Mouse (Mus musculus) B cell, adult 62 days (primary cell): ENCODE data around the gene Crcp. TPM values are rescaled to one million over a fixed set of nuclear protein-coding genes. Genes with fewer than 3 reads are reported as not detected.

Source experiments
- total RNA-seq: library from RNA; stranded (reverse); gene quantifications from 4 replicates; pipeline ENCODE4 v1.2.4, GENCODE M21; 2023

Crcp gene
- total RNA-seq: 23.7 to 27.2 TPM (median 26.9 TPM) in 4 replicates

DNA sequence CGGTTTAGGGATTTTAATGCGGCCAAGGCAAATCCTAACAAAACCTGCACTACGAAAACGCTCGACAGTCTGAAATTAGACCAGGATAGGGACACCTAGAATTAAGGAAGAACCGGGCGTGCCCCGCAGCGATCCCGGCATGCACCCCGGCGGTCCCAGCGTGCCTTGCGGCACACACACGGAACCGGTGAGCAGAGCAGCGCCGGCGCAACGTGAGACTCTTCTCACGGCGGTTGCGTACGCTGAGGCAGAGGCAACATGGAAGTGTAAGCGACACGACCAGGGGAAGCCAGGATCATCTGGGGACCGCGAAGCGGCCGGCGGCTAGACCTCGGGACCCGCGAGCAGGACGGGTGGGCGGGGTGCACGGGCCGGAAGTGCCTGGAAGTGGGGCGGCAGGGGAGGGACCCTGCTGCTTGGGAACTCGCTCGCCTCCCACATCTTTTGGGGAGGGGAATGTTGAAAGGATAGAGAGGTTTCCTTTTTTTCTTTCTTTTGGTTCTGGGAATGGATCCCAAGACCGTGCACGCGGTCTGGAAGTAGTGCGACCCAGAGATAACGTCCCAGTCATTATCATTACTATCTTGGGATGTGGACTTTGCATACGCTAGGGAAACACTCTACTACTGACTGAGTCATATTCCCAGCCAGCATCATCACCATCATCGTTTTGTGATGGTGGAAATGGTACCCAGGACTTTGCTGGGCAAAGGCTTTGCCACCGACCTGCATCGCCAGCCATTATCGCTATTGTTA is at the start of gene Crcp, which contains the start of gene Asl:
Gene Crcp (plus strand): TSS at position 149 of the 756 bp plus-strand sequence.
Gene Asl (minus strand): TSS at position 106 of the 756 bp plus-strand sequence.

DNA sequence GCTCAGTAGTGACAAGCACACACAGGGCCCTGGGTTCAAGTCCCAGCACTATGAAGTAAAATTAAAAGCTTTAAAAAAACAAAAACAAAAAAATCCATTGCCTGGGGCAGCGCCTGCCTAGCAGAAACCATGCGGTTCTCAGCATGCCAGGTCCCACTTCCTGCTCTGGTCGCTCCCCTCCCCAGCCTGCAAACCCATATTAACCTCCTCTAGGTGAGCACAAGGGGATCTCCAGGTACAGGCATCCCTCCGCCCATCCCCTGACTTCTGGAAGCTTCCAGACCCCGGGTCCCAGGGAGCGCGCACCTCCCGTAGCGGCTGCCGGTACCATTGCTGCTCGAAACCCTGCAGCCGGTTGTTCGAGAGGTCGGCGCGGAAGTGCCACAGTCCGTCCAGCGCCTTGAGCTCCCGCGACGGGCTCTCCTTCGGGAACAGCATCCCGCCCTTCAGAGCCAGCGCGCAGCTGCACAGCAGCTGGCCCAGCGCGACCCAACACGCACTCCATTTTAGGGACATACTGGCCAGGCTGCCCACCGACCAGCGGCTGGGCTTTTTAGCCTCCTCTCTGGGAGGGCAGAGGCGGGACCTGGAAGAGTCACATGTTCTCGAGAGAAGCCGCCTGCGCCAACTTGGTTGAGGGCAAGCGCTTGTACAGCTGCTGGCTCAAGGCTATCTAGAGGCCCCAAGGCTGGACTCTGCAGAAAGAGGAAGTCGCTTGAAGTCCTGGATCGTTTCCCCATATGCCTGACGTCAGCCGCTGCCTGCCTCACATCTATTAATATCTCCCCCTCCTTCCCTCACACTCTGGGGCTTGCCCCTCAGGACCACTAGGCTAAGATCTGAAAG is 26.6 kb upstream of the Crcp start, which contains the start of gene Gusb:
Gene Gusb (minus strand): TSS at position 749 of the 846 bp plus-strand sequence.

DNA sequence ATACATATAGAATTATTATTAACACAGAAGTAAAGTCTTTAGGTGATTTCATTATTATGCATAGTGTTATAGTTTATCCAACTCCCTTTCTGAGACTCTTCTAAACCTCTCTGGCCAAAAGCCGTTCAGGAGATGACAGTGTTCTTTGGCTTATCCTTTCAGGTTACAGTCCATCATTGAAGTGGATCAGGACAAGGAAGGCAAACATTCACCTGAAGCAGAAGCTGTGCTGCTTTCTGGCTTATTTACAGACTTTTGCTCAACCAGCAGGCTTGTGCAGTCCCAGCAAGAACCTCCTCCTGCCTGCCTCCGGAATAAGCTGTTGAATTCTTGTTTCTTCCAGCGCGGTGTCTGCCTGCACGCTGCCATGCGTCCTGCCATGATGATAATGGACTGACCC is 43.9 kb downstream of the Crcp start, which contains the start of gene Tpst1:
Gene Tpst1 (plus strand): TSS at position 301 of the 400 bp plus-strand sequence.

Other genes starting within 250 kb of the Crcp start
- 11.4 to 15.4 TPM (median 11.7 TPM) in 4 replicates for gene Psph, start 241.8 kb upstream of the Crcp start, total RNA-seq
- gene Sumf2, start 182.3 kb upstream of the Crcp start, total RNA-seq: 10.2 to 20.7 TPM (median 13.7 TPM) in 4 replicates
- gene Chchd2, start 141.8 kb upstream of the Crcp start, total RNA-seq: 137 to 164 TPM (median 155 TPM) in 4 replicates
- gene Zbed5, start 133.6 kb upstream of the Crcp start, total RNA-seq: 0.91 to 2.2 TPM (median 1.5 TPM) in 4 replicates
- 0.33 to 1.2 TPM (median 0.77 TPM) in 4 replicates for gene Phkg1, start 130.7 kb upstream of the Crcp start, total RNA-seq
- gene Nupr1l, start 120.8 kb upstream of the Crcp start, total RNA-seq: 0.60 to 4.2 TPM (median 2.5 TPM) in 4 replicates
- gene Vkorc1l1, start 87.3 kb upstream of the Crcp start, total RNA-seq: 10.5 to 12.7 TPM (median 12.3 TPM) in 4 replicates
- gene Gusb, start 26.2 kb upstream of the Crcp start, total RNA-seq: 27.6 to 32.9 TPM (median 30.2 TPM) in 4 replicates
- gene Asl, start within 50 bp of the Crcp start, total RNA-seq: 15.4 to 20.7 TPM (median 16.7 TPM) in 4 replicates
- 33.8 to 42.7 TPM (median 39.5 TPM) in 4 replicates for gene Tpst1, start 44.0 kb downstream of the Crcp start, total RNA-seq
- gene Kctd7, start 115.6 kb downstream of the Crcp start, total RNA-seq: 2.6 to 3.7 TPM (median 3.3 TPM) in 4 replicates
- 78.7 to 89.0 TPM (median 87.8 TPM) in 4 replicates for gene Rabgef1, start 142.5 kb downstream of the Crcp start, total RNA-seq
- 60.6 to 76.6 TPM (median 67.5 TPM) in 4 replicates for gene Tmem248, start 187.8 kb downstream of the Crcp start, total RNA-seq
- gene Sbds, start 226.2 kb downstream of the Crcp start, total RNA-seq: 105 to 119 TPM (median 113 TPM) in 4 replicates
- 23.8 to 31.6 TPM (median 26.5 TPM) in 4 replicates for gene Tyw1, start 226.3 kb downstream of the Crcp start, total RNA-seq